Mouse (Mus musculus) midbrain, embryonic 13.5 days (tissue): ENCODE results near the gene Uhrf1bp1l. TPM values are rescaled to one million over a fixed set of nuclear protein-coding genes. Genes with fewer than 3 reads are reported as not detected.

ENCODE experiments used
- ATAC-seq: fragments of 200-750 bp; cut with Nextera tagmentation; 2 replicates; pipeline ENCODE4 v1.8.0; 2017; ENCODE audit warnings: mild to moderate bottlenecking, moderate TSS enrichment, moderate library complexity
- H3K27ac ChIP-seq: fragments of 300-500 bp; sonication (generic); 2 replicates; pipeline ENCODE4 v1.5.1; 2015; ENCODE audit warnings: inconsistent platforms, mild to moderate bottlenecking, moderate library complexity
- H3K27me3 ChIP-seq: fragments of 300-500 bp; sonication (generic); 2 replicates; pipeline ENCODE4 v1.6.1; 2015; ENCODE audit warnings: mild to moderate bottlenecking, inconsistent platforms
- H3K36me3 ChIP-seq: fragments of 300-500 bp; sonication (generic); 2 replicates; pipeline ENCODE4 v1.6.1; 2015; ENCODE audit warnings: mild to moderate bottlenecking, inconsistent platforms
- H3K4me1 ChIP-seq: fragments of 300-500 bp; sonication (generic); replicated peaks from 2 replicates; pipeline ENCODE4 v1.6.1; 2015; ENCODE audit warnings: inconsistent platforms
- H3K4me2 ChIP-seq: fragments of 300-500 bp; sonication (generic); replicated peaks from 2 replicates; pipeline ENCODE4 v1.6.1; 2015; ENCODE audit warnings: moderate library complexity, mild to moderate bottlenecking, inconsistent platforms
- H3K4me3 ChIP-seq: fragments of 300-500 bp; sonication (generic); replicated peaks from 2 replicates; pipeline ENCODE4 v1.5.1; 2015; ENCODE audit warnings: mild to moderate bottlenecking, inconsistent platforms
- H3K9ac ChIP-seq: fragments of 300-500 bp; sonication (generic); replicated peaks from 2 replicates; pipeline ENCODE4 v1.6.1; 2015; ENCODE audit warnings: mild to moderate bottlenecking, inconsistent platforms
- H3K9me3 ChIP-seq: fragments of 300-500 bp; sonication (generic); 2 replicates; pipeline ENCODE4 v1.6.1; 2016; ENCODE audit warnings: mild to moderate bottlenecking, inconsistent platforms
- WGBS: fragments of 180-500 bp; shearing (Covaris S2); methylation state at CpG from one replicate; pipeline ENCODE4 v1.1.7; 2015; 5-methylcytosine and 5-hydroxymethylcytosine counted together
- polyA plus RNA-seq: library from polyadenylated mRNA; unstranded; fragments of >200 nt; fragmentation: Nextera tagmentation; extraction: Ambion mirVana; gene quantifications from 2 replicates; pipeline ENCODE4 v1.2.1, GENCODE M21; 2015

Gene Uhrf1bp1l
- polyA plus RNA-seq, 1 experiment from 2014 or later, result 29.9 TPM

DNA sequence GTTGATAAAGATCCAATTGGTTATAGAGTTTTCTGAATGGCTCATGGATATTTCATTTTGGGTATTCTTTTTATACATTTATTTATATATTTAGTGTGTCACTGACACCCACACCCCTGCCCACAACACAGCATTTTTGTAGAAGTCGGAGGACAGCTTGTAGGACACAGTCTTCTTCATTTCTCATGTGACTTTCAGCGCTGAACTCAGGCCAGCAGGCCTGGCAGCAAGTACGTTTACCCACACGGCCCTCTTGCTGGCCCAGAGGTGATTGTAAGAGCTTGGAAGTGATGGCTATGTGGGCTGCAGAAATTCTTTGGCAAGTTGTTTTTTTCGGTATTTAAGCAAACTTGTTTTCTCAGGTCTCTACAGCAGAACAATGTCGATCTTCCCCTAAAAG lies 49.3 kb downstream of the Uhrf1bp1l start:
- Histone ChIP-seq H3K27ac (no peak overlapping the region), H3K27me3 (no peaks in the 10 kb centered on the region), H3K4me1 (no peaks in the 10 kb centered on the region), H3K4me3 (no peak overlapping the region), H3K36me3 (peaks cover 9% of the 10 kb centered on the region), H3K9ac (no peak overlapping the region), H3K4me2 (no peak overlapping the region), H3K9me3 (no peaks in the 10 kb centered on the region)
- WGBS, result 90% methylated on average over 6 of the region's 6 CpGs
- ATAC-seq, result no peak

GRCm38 (mm10) chr10:89819146-89819545 lies 74.4 kb downstream of the Uhrf1bp1l start:
- H3K27me3 ChIP-seq, result no peaks in the 10 kb centered on the region
- no peaks in the 10 kb centered on the region for H3K4me1 ChIP-seq
- no peaks in the 10 kb centered on the region for H3K9me3 ChIP-seq
- H3K9ac ChIP-seq, result no peak overlapping the region
- no peak for ATAC-seq
- H3K27ac ChIP-seq, result no peak overlapping the region
- H3K4me2 ChIP-seq, result no peak overlapping the region
- peaks cover 38% of the 10 kb centered on the region for H3K36me3 ChIP-seq
- 90% methylated on average over 4 of the region's 4 CpGs for WGBS
- H3K4me3 ChIP-seq, result no peak overlapping the region

GRCm38 (mm10) chr10:89823906-89824305 lies 79.1 kb downstream of the Uhrf1bp1l start:
- Histone ChIP-seq H3K4me1 (no peaks in the 10 kb centered on the region), H3K36me3 (peaks cover 8% of the 10 kb centered on the region; the same call in 1 of the 2 replicates), H3K9ac (no peak overlapping the region), H3K27me3 (no peaks in the 10 kb centered on the region), H3K9me3 (no peaks in the 10 kb centered on the region), H3K4me2 (no peak overlapping the region), H3K27ac (no peak overlapping the region), H3K4me3 (no peak overlapping the region)
- peak; percentile 43; the same call in 1 of the 2 replicates for ATAC-seq
- 33% methylated on average over 2 of the region's 2 CpGs for WGBS

DNA sequence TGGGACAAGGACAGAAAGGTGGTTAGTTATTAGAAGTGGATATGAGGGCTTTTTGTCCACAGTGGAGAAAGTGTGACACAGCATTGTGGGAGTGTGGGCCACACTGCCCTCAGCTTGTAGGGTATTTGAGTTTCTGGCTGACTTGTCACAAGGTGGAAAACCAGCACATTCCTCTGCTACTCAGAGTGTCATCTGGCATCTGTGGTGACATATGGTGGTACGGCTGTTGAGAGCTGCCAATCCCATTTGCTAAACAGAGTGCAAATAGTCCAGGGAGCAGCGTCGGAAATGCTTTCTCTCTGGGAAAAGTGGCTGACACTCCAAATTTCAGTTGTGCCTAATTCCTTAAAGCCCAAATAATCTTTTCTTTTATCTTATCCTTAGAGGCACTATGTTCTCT lies 82.1 kb downstream of the Uhrf1bp1l start:
- no peak overlapping the region for H3K4me2 ChIP-seq
- no peaks in the 10 kb centered on the region for H3K4me1 ChIP-seq
- no peak for ATAC-seq
- H3K36me3 ChIP-seq, result 0 out of 2 replicates have a peak, but pooled peaks cover under 1% of the 10 kb centered on the region
- H3K9me3 ChIP-seq, result no peaks in the 10 kb centered on the region
- 58% methylated on average over 3 of the region's 3 CpGs for WGBS
- no peak overlapping the region for H3K4me3 ChIP-seq
- no peak overlapping the region for H3K9ac ChIP-seq
- H3K27ac ChIP-seq, result no peak overlapping the region
- no peaks in the 10 kb centered on the region for H3K27me3 ChIP-seq

GRCm38 (mm10) chr10:89832334-89832733 lies 87.5 kb downstream of the Uhrf1bp1l start:
- 85% methylated on average over 4 of the region's 4 CpGs for WGBS
- ATAC-seq, result no peak

GRCm38 (mm10) chr10:89833166-89833565 lies 88.4 kb downstream of the Uhrf1bp1l start:
- no peak overlapping the region for H3K4me3 ChIP-seq
- no peaks in the 10 kb centered on the region for H3K4me1 ChIP-seq
- H3K27me3 ChIP-seq, result no peaks in the 10 kb centered on the region
- H3K4me2 ChIP-seq, result no peak overlapping the region
- whole genome bisulfite sequencing, result 87% methylated on average over 10 of the region's 10 CpGs
- no peaks in the 10 kb centered on the region for H3K36me3 ChIP-seq
- no peak for ATAC-seq
- no peaks in the 10 kb centered on the region for H3K9me3 ChIP-seq
- H3K9ac ChIP-seq, result no peak overlapping the region
- H3K27ac ChIP-seq, result no peak overlapping the region

More at GRCm38 (mm10) chr10:89832334-89832733, 87.5 kb downstream of the Uhrf1bp1l start:
- H3K27ac ChIP-seq, result no peak overlapping the region
- no peaks in the 10 kb centered on the region for H3K27me3 ChIP-seq
- H3K36me3 ChIP-seq, result no peaks in the 10 kb centered on the region
- no peak overlapping the region for H3K9ac ChIP-seq
- no peaks in the 10 kb centered on the region for H3K9me3 ChIP-seq
- no peak overlapping the region for H3K4me3 ChIP-seq
- H3K4me1 ChIP-seq, result no peaks in the 10 kb centered on the region
- no peak overlapping the region for H3K4me2 ChIP-seq

GRCm38 (mm10) chr10:89837476-89837875 lies 92.7 kb downstream of the Uhrf1bp1l start:
- Histone ChIP-seq H3K9me3 (no peaks in the 10 kb centered on the region), H3K4me2 (no peak overlapping the region), H3K36me3 (no peaks in the 10 kb centered on the region), H3K4me3 (no peak overlapping the region), H3K27ac (no peak overlapping the region), H3K4me1 (no peaks in the 10 kb centered on the region), H3K9ac (no peak overlapping the region), H3K27me3 (no peaks in the 10 kb centered on the region)
- ATAC-seq, result no peak
- WGBS, result 48% methylated on average over 3 of the region's 3 CpGs

GRCm38 (mm10) chr10:89838834-89839233 lies 94.0 kb downstream of the Uhrf1bp1l start:
- Histone ChIP-seq H3K9ac (no peak overlapping the region), H3K4me2 (no peak overlapping the region), H3K36me3 (no peaks in the 10 kb centered on the region), H3K4me3 (no peak overlapping the region), H3K4me1 (no peaks in the 10 kb centered on the region), H3K27ac (no peak overlapping the region), H3K27me3 (no peaks in the 10 kb centered on the region), H3K9me3 (no peaks in the 10 kb centered on the region)
- WGBS, result 92% methylated on average over 3 of the region's 3 CpGs
- no peak for ATAC-seq

GRCm38 (mm10) chr10:89850951-89851350 lies 106.2 kb downstream of the Uhrf1bp1l start:
- H3K36me3 ChIP-seq, result no peaks in the 10 kb centered on the region

GRCm38 (mm10) chr10:89855251-89855875 lies 110.6 kb downstream of the Uhrf1bp1l start:
- Histone ChIP-seq H3K9ac (no peak overlapping the region), H3K27me3 (no peaks in the 10 kb centered on the region), H3K36me3 (no peaks in the 10 kb centered on the region), H3K4me2 (no peak overlapping the region), H3K27ac (no peak overlapping the region), H3K4me1 (no peaks in the 10 kb centered on the region), H3K9me3 (no peaks in the 10 kb centered on the region), H3K4me3 (no peak overlapping the region)
- WGBS, result 83% methylated on average over 5 of the region's 5 CpGs
- no peak for ATAC-seq

More at GRCm38 (mm10) chr10:89850951-89851350, 106.2 kb downstream of the Uhrf1bp1l start:
- ATAC-seq, result no peak
- Histone ChIP-seq H3K4me1 (no peaks in the 10 kb centered on the region), H3K27me3 (no peaks in the 10 kb centered on the region), H3K4me2 (no peak overlapping the region), H3K9ac (no peak overlapping the region), H3K9me3 (no peaks in the 10 kb centered on the region), H3K27ac (no peak overlapping the region), H3K4me3 (no peak overlapping the region)
- 91% methylated on average over 6 of the region's 6 CpGs for WGBS

DNA sequence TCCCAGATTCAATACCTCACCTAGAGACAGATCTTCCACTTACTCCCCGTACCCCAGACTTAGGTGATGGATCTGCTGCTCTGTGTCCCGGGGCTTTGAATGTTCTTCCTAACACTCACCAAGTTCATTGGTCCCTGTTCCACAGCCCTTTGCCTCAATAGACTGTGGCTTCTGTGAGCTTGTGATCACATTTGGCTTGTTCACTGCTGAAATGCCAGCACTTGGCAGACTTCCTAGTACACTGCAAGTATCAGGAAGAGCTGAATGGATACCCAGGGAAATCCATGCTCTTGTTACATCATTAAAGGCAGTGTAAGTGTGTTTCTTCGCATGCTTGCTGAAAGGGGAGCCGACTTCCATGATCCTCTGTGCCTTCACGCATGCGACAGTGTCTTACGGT lies 111.5 kb downstream of the Uhrf1bp1l start:
- WGBS, result 92% methylated on average over 7 of the region's 7 CpGs
- no peak overlapping the region for H3K4me3 ChIP-seq
- no peak overlapping the region for H3K27ac ChIP-seq
- H3K9ac ChIP-seq, result no peak overlapping the region
- no peaks in the 10 kb centered on the region for H3K4me1 ChIP-seq
- no peaks in the 10 kb centered on the region for H3K27me3 ChIP-seq
- ATAC-seq, result no peak
- no peaks in the 10 kb centered on the region for H3K9me3 ChIP-seq
- no peaks in the 10 kb centered on the region for H3K36me3 ChIP-seq
- H3K4me2 ChIP-seq, result no peak overlapping the region

- Histone ChIP-seq H3K4me3 (no peak overlapping the region), H3K4me2 (no peak overlapping the region), H3K9ac (no peak overlapping the region), H3K27me3 (no peaks in the 10 kb centered on the region; the same call in 1 of the 2 replicates), H3K9me3 (no peaks in the 10 kb centered on the region), H3K4me1 (peaks cover 7% of the 10 kb centered on the region), H3K36me3 (no peaks in the 10 kb centered on the region), H3K27ac (no peak overlapping the region)
- WGBS, result 87% methylated on average over 4 of the region's 4 CpGs
- no peak for ATAC-seq
These were observed 123.4 kb downstream of the Uhrf1bp1l start for GRCm38 (mm10) chr10:89868211-89868610.

DNA sequence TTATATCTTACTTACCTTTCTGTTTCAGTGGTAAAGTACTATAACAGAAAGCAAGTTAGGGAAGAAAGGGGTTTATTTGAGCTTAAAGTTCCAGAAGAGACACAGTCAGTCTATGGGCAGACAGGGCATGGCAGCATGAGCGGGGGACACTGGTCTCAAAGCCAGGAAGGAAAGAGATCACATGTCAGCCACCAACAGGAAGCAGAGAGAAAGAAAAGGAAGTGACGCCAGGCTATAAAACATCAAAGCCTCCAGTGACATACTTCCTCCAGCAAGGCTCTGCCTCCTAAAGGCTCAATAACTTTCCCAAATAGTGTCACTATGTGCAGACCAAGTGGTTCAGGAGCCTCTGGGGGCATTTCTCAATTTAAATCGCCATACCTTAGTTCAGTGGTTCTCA lies 124.0 kb downstream of the Uhrf1bp1l start:
- no peaks in the 10 kb centered on the region for H3K9me3 ChIP-seq
- H3K9ac ChIP-seq, result no peak overlapping the region
- H3K4me2 ChIP-seq, result no peak overlapping the region
- H3K4me3 ChIP-seq, result no peak overlapping the region
- H3K27ac ChIP-seq, result no peak overlapping the region
- no peaks in the 10 kb centered on the region; the same call in 1 of the 2 replicates for H3K27me3 ChIP-seq
- 83% methylated on average over 3 of the region's 3 CpGs for WGBS
- ATAC-seq, result no peak
- peaks cover 8% of the 10 kb centered on the region for H3K4me1 ChIP-seq
- H3K36me3 ChIP-seq, result no peaks in the 10 kb centered on the region
